Mouse (Mus musculus) small intestine, adult 2 months (tissue): ENCODE data around the gene Vmn1r21. TPM values are rescaled to one million over a fixed set of nuclear protein-coding genes. Genes with fewer than 3 reads are reported as not detected.
"Not testable (repeated sequence)": the region's sequence is repeated elsewhere in the genome, so short reads cannot be mapped to it uniquely, and the experiment has no call there.

Experiments used
- H3K27ac ChIP-seq: fragments of 200-500 bp; 2 replicates; pipeline ENCODE4 v1.5.1; 2012; ENCODE audit warnings: low read depth, low read length, control low read depth, inconsistent platforms; ENCODE audit not compliant: insufficient read depth
- H3K27me3 ChIP-seq: fragments of 200-500 bp; 2 replicates; pipeline ENCODE4 v1.6.1; 2012; ENCODE audit warnings: mild to moderate bottlenecking, moderate library complexity, low read length, inconsistent platforms; ENCODE audit not compliant: control insufficient read depth, insufficient read depth
- H3K36me3 ChIP-seq: fragments of 200-500 bp; 2 replicates; pipeline ENCODE4 v1.6.1; 2012; ENCODE audit warnings: mild to moderate bottlenecking, low read length, control low read depth, inconsistent platforms; ENCODE audit not compliant: control insufficient read depth, insufficient read depth
- H3K4me1 ChIP-seq: fragments of 200-500 bp; 2 replicates; pipeline ENCODE4 v1.6.1; 2012; ENCODE audit warnings: low read length, inconsistent platforms, mixed read lengths; ENCODE audit not compliant: control insufficient read depth, insufficient read depth, insufficient read length
- H3K4me3 ChIP-seq: fragments of 200-500 bp; 2 replicates; pipeline ENCODE4 v1.5.1; 2012; ENCODE audit warnings: low read depth, mild to moderate bottlenecking, control low read depth, inconsistent platforms, low read length, moderate library complexity
- CTCF ChIP-seq: fragments of 200-500 bp; IDR thresholded peaks from 2 replicates; pipeline ENCODE4 v1.5.1; 2012; ENCODE audit warnings: low read depth, mild to moderate bottlenecking, control low read depth, inconsistent platforms, low read length, moderate library complexity, mixed read lengths; ENCODE audit not compliant: insufficient replicate concordance, insufficient read length; ENCODE audit errors: extremely low read depth
- POLR2A ChIP-seq: fragments of 200-500 bp; IDR thresholded peaks from 2 replicates; pipeline ENCODE4 v1.6.1; 2012; ENCODE audit warnings: low read depth, mild to moderate bottlenecking, control low read depth, inconsistent platforms, low read length, moderate library complexity
- WGBS: fragments of 180-500 bp; shearing (Covaris S2); methylation state at CpG from one replicate; pipeline ENCODE4 v1.1.7; 2018; 5-methylcytosine and 5-hydroxymethylcytosine counted together
- polyA plus RNA-seq: library from polyadenylated mRNA; depleted of rRNA; stranded (reverse); fragments of >200 nt; gene quantifications from 2 replicates; pipeline ENCODE4 v1.2.3, GENCODE M21; 2012; rRNA removed

Vmn1r21 gene
- not detected in 2 replicates for polyA plus RNA-seq

GRCm38 (mm10) chr6:57850286-57850685, at the start of gene Vmn1r21:
TSS of gene Vmn1r21 (minus strand) at chr6:57850343.
- WGBS, result 42% methylated on average over 1 of the region's 1 CpGs
- Histone ChIP-seq H3K27ac (no peak within 1 kb of the TSS), H3K4me3 (no peak within 1 kb of the TSS), H3K4me1 (no peaks in the 10 kb centered on the region), H3K36me3 (no peaks in the 10 kb centered on the region), H3K27me3 (no peaks in the 10 kb centered on the region)
- TF ChIP-seq CTCF (no peak), POLR2A (no peak)

- Histone ChIP-seq H3K27me3 (no peaks in the 10 kb centered on the region), H3K4me1 (no peaks in the 10 kb centered on the region), H3K36me3 (no peaks in the 10 kb centered on the region), H3K4me3 (no peak overlapping the region), H3K27ac (no peak overlapping the region)
- 43% methylated on average over 6 of the region's 6 CpGs for WGBS
- TF ChIP-seq CTCF (peak; percentile 17; the same call in 1 of the 2 replicates), POLR2A (no peak)
These were observed 9.2 kb upstream of the Vmn1r21 start for GRCm38 (mm10) chr6:57859043-57860042.

GRCm38 (mm10) chr6:57851177-57851576, 1.0 kb upstream of the Vmn1r21 start:
- WGBS, result 89% methylated on average over 5 of the region's 5 CpGs

GRCm38 (mm10) chr6:57839693-57840408, 10.3 kb downstream of the Vmn1r21 start:
- no peak overlapping the region for H3K4me3 ChIP-seq
- 54% methylated on average over 2 of the region's 2 CpGs for WGBS
- H3K4me1 ChIP-seq, result no peaks in the 10 kb centered on the region
- H3K36me3 ChIP-seq, result no peaks in the 10 kb centered on the region
- H3K27ac ChIP-seq, result no peak overlapping the region
- H3K27me3 ChIP-seq, result no peaks in the 10 kb centered on the region
- TF ChIP-seq POLR2A, result no peak
- TF ChIP-seq CTCF, result no peak

More at GRCm38 (mm10) chr6:57851177-57851576, 1.0 kb upstream of the Vmn1r21 start:
- not testable (repeated sequence) for H3K27me3 ChIP-seq, H3K4me3 ChIP-seq, H3K4me1 ChIP-seq, H3K36me3 ChIP-seq, H3K27ac ChIP-seq

GRCm38 (mm10) chr6:57825259-57825715, 24.9 kb downstream of the Vmn1r21 start:
- H3K4me1 ChIP-seq, result no peaks in the 10 kb centered on the region
- H3K27ac ChIP-seq, result no peak overlapping the region; the same call in 1 of the 2 replicates
- WGBS, result 10% methylated on average over 5 of the region's 5 CpGs

GRCm38 (mm10) chr6:57824422-57825258, 25.5 kb downstream of the Vmn1r21 start, which contains the start of gene Vopp1:
TSS of gene Vopp1 (minus strand) at chr6:57825159.
- Histone ChIP-seq H3K36me3 (no peaks in the 10 kb centered on the region), H3K4me3 (peak within 1 kb of the TSS; percentile 92), H3K27ac (peak within 1 kb of the TSS; percentile 70), H3K27me3 (no peaks in the 10 kb centered on the region), H3K4me1 (no peaks in the 10 kb centered on the region)
- under 1% methylated on average over 86 of the region's 87 CpGs for WGBS
- TF ChIP-seq CTCF (no peak), POLR2A (peak; percentile 64; the same call in 1 of the 2 replicates)

More at GRCm38 (mm10) chr6:57825259-57825715, 24.9 kb downstream of the Vmn1r21 start:
- Histone ChIP-seq H3K27me3 (no peaks in the 10 kb centered on the region), H3K36me3 (no peaks in the 10 kb centered on the region), H3K4me3 (peak overlapping the region; percentile 92)
- TF ChIP-seq CTCF (no peak), POLR2A (no peak)
